Mouse (Mus musculus) kidney, embryonic 14.5 days (tissue): Measurements from ENCODE around the gene Gm43720. TPM values are rescaled to one million over a fixed set of nuclear protein-coding genes. Genes with fewer than 3 reads are reported as not detected.

ENCODE experiments used
- ATAC-seq: fragments of 200-750 bp; cut with Nextera tagmentation; 2 replicates; pipeline ENCODE4 v1.8.0; 2017; ENCODE audit warnings: moderate number of reproducible peaks, mild to moderate bottlenecking, moderate TSS enrichment, moderate library complexity; ENCODE audit not compliant: low FRiP score, low TSS enrichment
- H3K27ac ChIP-seq: fragments of 300-500 bp; sonication (generic); 2 replicates; pipeline ENCODE4 v1.5.1; 2014; ENCODE audit warnings: low read depth, mild to moderate bottlenecking, low read length, moderate library complexity, mixed read lengths
- H3K27me3 ChIP-seq: fragments of 300-500 bp; sonication (generic); 2 replicates; pipeline ENCODE4 v1.6.1; 2014; ENCODE audit warnings: mild to moderate bottlenecking, low read length; ENCODE audit not compliant: control insufficient read depth, insufficient read depth
- H3K36me3 ChIP-seq: fragments of 300-500 bp; sonication (generic); 2 replicates; pipeline ENCODE4 v1.6.1; 2014; ENCODE audit warnings: low read length, mixed read lengths; ENCODE audit not compliant: control insufficient read depth, insufficient read depth
- H3K4me1 ChIP-seq: fragments of 300-500 bp; sonication (generic); 2 replicates; pipeline ENCODE4 v1.6.1; 2014; ENCODE audit warnings: low read length, mixed read lengths; ENCODE audit not compliant: control insufficient read depth, insufficient read depth
- H3K4me2 ChIP-seq: fragments of 300-500 bp; sonication (generic); replicated peaks from 2 replicates; pipeline ENCODE4 v1.6.1; 2014; ENCODE audit warnings: low read depth, mild to moderate bottlenecking, low read length
- H3K4me3 ChIP-seq: fragments of 300-500 bp; sonication (generic); 2 replicates; pipeline ENCODE4 v1.5.1; 2014; ENCODE audit warnings: mild to moderate bottlenecking, low read length
- H3K9ac ChIP-seq: fragments of 300-500 bp; sonication (generic); 2 replicates; pipeline ENCODE4 v1.6.1; 2014; ENCODE audit warnings: low read depth, mild to moderate bottlenecking, low read length, moderate library complexity
- H3K9me3 ChIP-seq: fragments of 300-500 bp; sonication (generic); 2 replicates; pipeline ENCODE4 v1.6.1; 2016; ENCODE audit warnings: low read length; ENCODE audit not compliant: control insufficient read depth
- WGBS: fragments of 180-500 bp; shearing (Covaris S2); extraction: QIAGEN DNeasy Blood & Tissue Kit; methylation state at CpG from one replicate; pipeline ENCODE4 v1.1.7; 2014; 5-methylcytosine and 5-hydroxymethylcytosine counted together
- polyA plus RNA-seq: library from polyadenylated mRNA; unstranded; fragments of >200 nt; fragmentation: Nextera tagmentation; extraction: Ambion mirVana; gene quantifications from 2 replicates; pipeline ENCODE4 v1.2.1, GENCODE M21; 2014

Gm43720 gene
- polyA plus RNA-seq, 1 experiment from 2014 or later, result not detected

GRCm38 (mm10) chr5:138257585-138257978, 22.2 kb downstream of the Gm43720 start:
- H3K36me3 ChIP-seq, result peaks cover 37% of the 10 kb centered on the region
- peaks cover 14% of the 10 kb centered on the region; the same call in 1 of the 2 replicates for H3K4me1 ChIP-seq
- no peak for ATAC-seq
- 96% methylated on average over 4 of the region's 4 CpGs for WGBS
- no peak overlapping the region for H3K27ac ChIP-seq
- no peaks in the 10 kb centered on the region for H3K9me3 ChIP-seq
- H3K4me3 ChIP-seq, result no peak overlapping the region
- no peak overlapping the region for H3K4me2 ChIP-seq
- H3K27me3 ChIP-seq, result no peaks in the 10 kb centered on the region
- H3K9ac ChIP-seq, result no peak overlapping the region

GRCm38 (mm10) chr5:138256966-138257584, 22.7 kb downstream of the Gm43720 start:
- no peak overlapping the region for H3K9ac ChIP-seq
- H3K4me2 ChIP-seq, result no peak overlapping the region
- H3K9me3 ChIP-seq, result no peaks in the 10 kb centered on the region
- H3K36me3 ChIP-seq, result peaks cover 36% of the 10 kb centered on the region
- no peak overlapping the region for H3K27ac ChIP-seq
- WGBS, result 93% methylated on average over 10 of the region's 10 CpGs
- ATAC-seq, result no peak
- no peaks in the 10 kb centered on the region for H3K27me3 ChIP-seq
- H3K4me3 ChIP-seq, result no peak overlapping the region
- peaks cover 10% of the 10 kb centered on the region; the same call in 1 of the 2 replicates for H3K4me1 ChIP-seq

DNA sequence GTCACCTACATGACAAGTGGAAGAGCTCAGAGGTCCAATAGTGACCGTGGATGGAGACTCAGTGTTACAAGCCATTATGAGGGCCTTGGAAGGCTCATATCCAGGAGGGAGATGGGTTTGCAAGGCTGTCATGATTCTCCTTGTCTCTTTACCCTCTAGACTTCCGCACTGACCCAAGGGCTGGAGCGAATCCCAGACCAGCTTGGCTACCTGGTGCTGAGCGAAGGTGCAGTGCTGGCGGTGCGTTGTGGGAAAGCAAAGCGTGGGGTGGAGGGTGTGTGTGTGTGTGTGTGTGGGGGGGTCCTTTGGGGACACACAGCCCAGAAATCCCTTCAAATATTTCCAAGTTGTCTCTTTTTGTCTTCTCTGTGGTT, 23.7 kb downstream of the Gm43720 start:
- ATAC-seq, result no peak; the same call in 1 of the 2 replicates
- peaks cover 26% of the 10 kb centered on the region for H3K36me3 ChIP-seq
- peak overlapping the region; percentile 68 for H3K9ac ChIP-seq
- H3K9me3 ChIP-seq, result no peaks in the 10 kb centered on the region
- 17% methylated on average over 7 of the region's 7 CpGs for WGBS
- peak overlapping the region; percentile 73 for H3K4me3 ChIP-seq
- H3K27me3 ChIP-seq, result no peaks in the 10 kb centered on the region
- H3K27ac ChIP-seq, result peak overlapping the region; percentile 67; the same call in 1 of the 2 replicates
- H3K4me1 ChIP-seq, result peaks cover 10% of the 10 kb centered on the region; the same call in 1 of the 2 replicates
- H3K4me2 ChIP-seq, result peak overlapping the region; percentile 55

DNA sequence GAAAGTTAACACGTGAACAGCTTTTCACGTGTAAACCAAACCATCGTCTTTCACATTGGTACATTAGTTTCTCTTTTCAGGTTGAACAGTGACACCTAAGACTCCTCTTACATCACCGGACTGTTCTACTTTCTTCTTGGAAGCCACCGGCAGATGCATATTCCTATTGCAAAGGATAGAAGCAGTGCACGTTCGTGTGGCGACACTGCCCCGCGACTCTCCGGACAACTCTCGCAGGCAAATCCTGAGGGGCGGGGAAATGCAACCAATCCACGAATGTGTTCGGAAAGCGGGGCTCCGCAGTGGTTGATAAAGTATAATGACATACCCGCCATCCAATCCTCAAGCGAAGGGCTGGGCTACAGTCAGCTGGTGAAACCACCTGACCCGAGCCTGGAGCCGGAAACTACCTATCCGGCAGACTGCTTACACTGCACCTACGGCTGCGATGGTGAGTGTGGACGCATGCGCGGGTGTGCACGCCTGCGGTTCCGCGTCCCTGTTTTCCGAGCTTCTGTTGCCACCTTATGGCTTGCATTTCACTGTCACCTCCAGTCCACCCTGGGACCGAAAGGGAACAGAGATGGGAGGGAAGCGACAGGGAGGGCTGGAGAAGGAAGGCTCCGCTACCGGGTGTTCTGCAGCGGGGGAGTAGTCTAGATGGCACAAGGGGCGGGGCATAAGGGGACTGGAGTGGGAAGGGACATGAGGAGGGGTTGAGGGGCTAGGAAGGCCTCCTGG, 24.2 kb downstream of the Gm43720 start, which contains the start of gene Lamtor4:
Lamtor4 (plus strand) TSS at position 130 of the 741 bp plus-strand sequence.
- H3K4me2 ChIP-seq, result peak within 1 kb of the TSS; percentile 55
- no peaks in the 10 kb centered on the region for H3K9me3 ChIP-seq
- H3K36me3 ChIP-seq, result peaks cover 20% of the 10 kb centered on the region
- H3K9ac ChIP-seq, result peak within 1 kb of the TSS; percentile 68
- H3K4me3 ChIP-seq, result peak within 1 kb of the TSS; percentile 73
- no peaks in the 10 kb centered on the region for H3K27me3 ChIP-seq
- ATAC-seq, result peak; percentile 100
- peaks cover 10% of the 10 kb centered on the region; the same call in 1 of the 2 replicates for H3K4me1 ChIP-seq
- peak within 1 kb of the TSS; percentile 67; the same call in 1 of the 2 replicates for H3K27ac ChIP-seq
- WGBS, result under 1% methylated on average over 38 of the region's 38 CpGs

DNA sequence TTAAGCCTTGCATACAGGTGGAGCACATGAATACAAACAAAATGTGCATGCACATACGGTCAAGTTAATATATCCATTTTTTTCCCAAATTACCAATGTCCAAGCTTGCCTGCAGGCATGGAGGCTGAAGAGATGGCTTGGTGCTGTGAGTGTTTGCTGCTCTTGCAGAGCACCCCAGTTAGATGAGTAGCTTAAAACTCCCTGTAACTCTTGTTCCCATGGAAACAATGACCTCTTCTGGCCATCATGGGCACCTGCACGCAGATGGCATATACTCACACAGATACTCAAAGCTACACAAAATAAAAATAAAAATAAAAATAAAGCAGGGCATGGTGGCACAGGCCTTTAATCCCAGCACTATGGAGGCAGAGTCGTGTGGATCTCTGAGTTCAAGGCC, 26.7 kb downstream of the Gm43720 start:
- Histone ChIP-seq H3K27ac (no peak overlapping the region), H3K4me3 (no peak overlapping the region), H3K9me3 (no peaks in the 10 kb centered on the region), H3K4me1 (peaks cover 10% of the 10 kb centered on the region; the same call in 1 of the 2 replicates), H3K9ac (no peak overlapping the region), H3K27me3 (no peaks in the 10 kb centered on the region), H3K4me2 (no peak overlapping the region), H3K36me3 (no peaks in the 10 kb centered on the region)
- ATAC-seq, result no peak
- 93% methylated on average over 3 of the region's 3 CpGs for WGBS

DNA sequence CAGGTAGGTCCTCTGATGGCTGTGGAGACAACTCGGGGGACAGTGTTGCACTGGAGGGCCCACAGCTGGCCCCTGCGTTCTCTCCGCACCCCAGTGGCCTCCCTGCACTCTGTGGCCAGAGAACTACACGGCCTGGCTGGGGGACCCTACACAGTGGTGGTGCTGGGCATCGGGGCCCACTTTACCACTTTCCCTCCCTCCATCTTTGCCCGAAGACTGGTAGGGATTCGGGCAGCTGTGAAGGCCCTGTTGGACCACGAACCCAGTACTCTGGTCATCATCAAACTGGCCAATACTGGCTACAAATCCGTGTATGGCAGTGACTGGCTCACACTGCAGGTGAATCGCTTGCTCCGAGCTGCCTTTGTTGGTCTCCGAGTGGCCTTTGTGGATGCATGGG, 28.6 kb downstream of the Gm43720 start:
- H3K27me3 ChIP-seq, result no peaks in the 10 kb centered on the region
- ATAC-seq, result no peak
- 87% methylated on average over 12 of the region's 12 CpGs for WGBS

DNA sequence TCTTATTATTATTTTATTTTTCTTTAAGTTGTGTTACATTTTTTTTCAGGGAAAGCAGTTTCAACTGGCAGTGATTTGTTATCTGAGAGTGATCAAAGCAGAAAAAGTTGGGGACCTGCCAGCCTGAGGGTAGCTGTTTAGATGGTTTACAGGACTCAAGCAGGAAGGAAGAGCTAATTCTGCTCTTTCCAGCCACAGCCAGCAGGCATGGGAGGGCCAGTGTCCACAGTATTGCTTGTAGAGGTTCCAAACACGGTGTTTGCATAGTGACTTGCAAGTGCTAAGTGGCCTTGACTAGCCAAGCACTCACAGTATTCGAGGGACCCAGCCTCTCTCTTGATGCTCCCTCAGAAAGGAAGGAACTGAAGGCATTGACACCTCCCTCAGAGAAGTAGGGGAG, 38.2 kb downstream of the Gm43720 start:
- no peak overlapping the region for H3K4me2 ChIP-seq
- H3K27me3 ChIP-seq, result no peaks in the 10 kb centered on the region
- no peak overlapping the region for H3K27ac ChIP-seq
- H3K9me3 ChIP-seq, result no peaks in the 10 kb centered on the region
- WGBS, result 42% methylated on average over 2 of the region's 2 CpGs
- no peaks in the 10 kb centered on the region for H3K36me3 ChIP-seq
- no peak overlapping the region for H3K9ac ChIP-seq
- ATAC-seq, result no peak
- no peaks in the 10 kb centered on the region for H3K4me1 ChIP-seq
- no peak overlapping the region for H3K4me3 ChIP-seq

More for the DNA sequence above, 28.6 kb downstream of the Gm43720 start:
- H3K36me3 ChIP-seq, result no peaks in the 10 kb centered on the region
- H3K4me2 ChIP-seq, result no peak overlapping the region
- no peak overlapping the region for H3K9ac ChIP-seq
- no peak overlapping the region for H3K4me3 ChIP-seq
- no peak overlapping the region for H3K27ac ChIP-seq
- H3K9me3 ChIP-seq, result no peaks in the 10 kb centered on the region
- H3K4me1 ChIP-seq, result peaks cover 7% of the 10 kb centered on the region; the same call in 1 of the 2 replicates

DNA sequence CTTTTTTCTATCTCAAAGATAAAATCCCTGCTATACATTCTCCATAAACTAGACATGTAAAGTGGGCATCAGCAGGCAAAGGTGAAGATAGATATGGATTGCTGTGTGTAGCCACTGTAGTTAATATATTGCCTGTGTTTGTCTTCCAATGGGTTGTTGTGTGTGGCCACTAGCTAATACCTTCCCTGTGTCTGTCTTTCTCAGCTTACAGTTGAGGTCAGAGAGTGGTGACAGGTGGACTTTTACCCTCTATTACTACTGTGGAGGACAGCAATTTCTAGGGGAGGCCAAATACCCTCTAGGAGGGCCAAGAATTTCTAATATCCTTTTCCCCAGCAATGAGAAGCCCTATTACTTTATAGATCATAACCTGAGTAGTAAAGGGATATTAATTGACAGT, 45.5 kb downstream of the Gm43720 start:
- H3K9me3 ChIP-seq, result no peaks in the 10 kb centered on the region
- peak overlapping the region; percentile 80 for H3K27ac ChIP-seq
- H3K4me1 ChIP-seq, result no peaks in the 10 kb centered on the region
- H3K4me2 ChIP-seq, result no peak overlapping the region
- no peaks in the 10 kb centered on the region for H3K36me3 ChIP-seq
- no peak for ATAC-seq
- H3K9ac ChIP-seq, result no peak overlapping the region
- no peak overlapping the region for H3K4me3 ChIP-seq
- no peaks in the 10 kb centered on the region for H3K27me3 ChIP-seq

GRCm38 (mm10) chr5:138233778-138234177, 46.0 kb downstream of the Gm43720 start:
- H3K27me3 ChIP-seq, result no peaks in the 10 kb centered on the region
- H3K9me3 ChIP-seq, result no peaks in the 10 kb centered on the region
- H3K9ac ChIP-seq, result no peak overlapping the region
- ATAC-seq, result no peak
- H3K27ac ChIP-seq, result peak overlapping the region; percentile 80; the same call in 1 of the 2 replicates
- WGBS, result 78% methylated on average over 2 of the region's 2 CpGs
- no peaks in the 10 kb centered on the region for H3K4me1 ChIP-seq
- H3K36me3 ChIP-seq, result no peaks in the 10 kb centered on the region
- no peak overlapping the region for H3K4me3 ChIP-seq
- no peak overlapping the region for H3K4me2 ChIP-seq
